Mouse (Mus musculus): ENCODE results near the gene Dlg2.

- no peak for TF ChIP-seq POLR2A (IDR thresholded peaks at IDR 0.05; ENCODE audit: borderline replicate concordance, low read depth, low read length)
- no peak for TF ChIP-seq CTCF (IDR thresholded peaks at IDR 0.05; ENCODE audit: low read depth, low read length)
These were observed 1758.2 kb downstream of the Dlg2 start for GRCm38 (mm10) chr7:92234476-92235202.

Measured in bone marrow macrophage, adult 2 months (primary cell).